Mouse (Mus musculus): ENCODE data around the gene Rfx2.

The Rfx2 gene

DNA sequence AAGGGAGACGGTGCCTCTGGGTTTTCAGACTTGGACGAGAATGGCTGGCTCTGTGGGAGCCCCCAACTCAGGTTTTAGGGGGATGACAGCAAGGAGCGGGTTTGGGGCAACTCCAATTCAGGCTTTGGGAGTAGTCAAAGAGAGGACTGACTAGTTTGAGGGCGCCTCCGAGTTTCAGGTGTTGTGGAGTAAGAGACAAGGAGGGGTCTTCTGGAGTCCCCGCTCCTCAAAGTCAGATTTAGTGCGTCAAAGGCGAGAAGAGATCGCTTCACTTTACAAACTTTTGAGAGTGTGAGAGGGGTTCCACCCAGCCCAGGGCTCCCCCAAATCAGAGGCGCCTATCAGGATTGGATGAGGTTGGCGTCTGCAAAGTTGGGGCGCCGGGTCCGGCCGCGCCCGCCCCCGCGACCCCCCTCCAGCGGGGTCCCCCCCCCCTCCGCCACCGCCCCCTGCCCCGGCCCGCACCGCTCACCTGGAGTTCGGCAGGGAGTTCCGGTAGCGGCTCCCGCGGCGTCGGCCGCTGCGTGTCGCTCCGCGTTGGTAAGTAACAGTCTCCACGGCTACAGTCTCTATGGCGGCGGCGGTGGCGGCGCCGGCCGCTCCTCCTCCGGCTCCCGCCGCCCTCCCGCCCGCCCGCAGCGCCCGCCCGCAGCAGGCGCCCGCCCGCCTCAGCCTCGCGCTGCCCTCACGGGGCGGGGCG, at the start of gene Rfx2:
TSS of gene Rfx2 (minus strand) at position 603 of the 700 bp plus-strand sequence.
- no peak for DNase-seq (ENCODE audit: low read depth in 1 of 2, low spot score in 2 of 2)

DNA sequence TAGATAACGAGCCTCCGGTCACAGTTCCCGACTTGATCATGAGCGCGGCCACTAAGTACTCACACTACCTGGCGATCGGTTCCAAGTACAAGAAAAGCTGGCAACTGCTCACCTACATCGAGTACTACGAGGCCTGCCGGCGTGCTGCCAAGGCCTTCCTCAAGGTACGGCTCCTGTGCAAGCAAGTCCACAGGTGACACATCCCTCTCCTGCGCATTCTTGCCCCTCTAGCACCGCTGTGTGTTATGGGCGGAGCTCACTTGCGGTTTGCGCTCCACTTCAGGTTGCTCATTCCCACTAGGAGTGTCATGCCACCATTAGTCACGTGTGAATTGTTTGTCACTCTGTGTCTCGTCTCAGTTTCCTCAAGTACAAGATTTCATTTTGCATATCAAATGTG, 46.6 kb upstream of the Rfx2 start:
- DNase-seq (ENCODE audit: low read depth in 1 of 2, low spot score in 2 of 2) = no peak

DNA sequence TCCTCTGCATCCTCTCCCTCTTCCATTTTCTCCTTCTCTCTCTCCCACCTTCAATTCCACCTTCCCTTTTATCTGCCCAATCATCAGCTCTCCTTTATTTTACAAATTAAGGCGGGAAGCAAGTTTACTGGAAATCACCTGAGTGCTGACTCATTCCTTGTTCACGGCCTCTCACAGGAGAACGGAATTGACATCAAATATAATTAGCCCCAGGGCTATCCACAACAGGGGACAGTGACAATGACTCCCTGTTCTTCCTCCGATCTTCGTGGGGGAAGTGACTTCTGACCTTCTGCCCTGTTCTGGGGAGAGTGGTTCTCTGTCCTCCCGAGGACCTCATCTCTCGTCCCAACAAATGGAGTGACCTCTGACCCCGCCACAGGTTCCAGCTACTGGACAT, 46.2 kb upstream of the Rfx2 start:
- DNase-seq (ENCODE audit: low read depth in 1 of 2, low spot score in 2 of 2) = no peak

DNA sequence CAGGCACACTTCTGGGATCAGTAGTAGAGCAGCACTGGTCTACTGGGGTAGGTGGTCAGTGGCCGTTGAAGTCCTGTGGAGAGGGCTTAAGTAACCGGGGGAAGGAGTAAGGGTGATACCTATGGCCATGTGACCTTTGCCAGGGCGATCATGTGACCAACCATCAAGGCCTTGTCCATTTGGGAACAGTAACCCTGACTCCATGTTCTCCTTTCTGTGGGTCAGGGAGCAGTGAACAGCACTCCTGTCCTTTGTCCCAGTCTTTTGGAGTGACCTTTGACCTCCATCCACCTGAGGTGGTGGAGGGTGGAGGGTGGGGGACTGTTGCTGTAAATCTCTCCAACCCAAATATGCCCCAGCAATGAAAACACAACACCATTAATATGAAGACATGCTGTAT, 45.7 kb upstream of the Rfx2 start:
- no peak for DNase-seq (ENCODE audit: low read depth in 1 of 2, low spot score in 2 of 2)

DNA sequence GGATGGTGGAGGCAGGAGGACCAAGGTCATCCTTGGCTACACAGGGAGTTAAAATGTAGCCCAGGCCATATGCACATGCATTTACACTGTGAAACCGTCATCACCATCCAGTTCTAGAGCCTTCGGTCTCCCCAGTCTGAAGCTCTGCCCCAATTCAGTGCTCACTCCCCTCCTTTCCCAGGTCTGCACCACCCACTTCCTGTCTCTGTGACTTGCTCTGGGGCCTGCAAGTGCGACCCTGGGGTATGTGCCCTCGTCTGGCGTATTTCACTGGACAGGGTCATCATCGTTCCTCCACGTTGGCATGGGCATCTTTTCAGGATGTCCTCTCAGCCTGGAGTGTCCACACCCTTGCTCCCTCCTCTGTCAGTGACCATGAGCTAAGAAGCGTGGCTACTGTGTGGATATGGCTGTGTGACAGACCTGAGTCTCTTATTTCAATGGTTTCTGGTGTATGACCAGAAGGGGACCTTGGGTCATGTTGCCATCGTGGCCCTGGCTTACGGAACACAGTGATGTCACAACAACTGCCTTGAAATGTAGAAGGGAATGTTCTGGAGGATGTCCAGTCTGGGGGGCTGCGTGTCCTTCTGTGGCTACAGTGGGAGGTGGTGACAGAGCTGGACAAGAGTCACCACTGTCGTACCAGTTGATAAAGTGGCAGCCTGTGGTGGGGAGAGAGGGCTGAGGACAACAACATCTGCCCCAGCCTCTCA, 44.3 kb upstream of the Rfx2 start, which contains the start of gene 1700061G19Rik:
TSS of gene 1700061G19Rik (plus strand) at position 542 of the 716 bp plus-strand sequence.
- no peak for DNase-seq (ENCODE audit: low read depth in 1 of 2, low spot score in 2 of 2)

DNA sequence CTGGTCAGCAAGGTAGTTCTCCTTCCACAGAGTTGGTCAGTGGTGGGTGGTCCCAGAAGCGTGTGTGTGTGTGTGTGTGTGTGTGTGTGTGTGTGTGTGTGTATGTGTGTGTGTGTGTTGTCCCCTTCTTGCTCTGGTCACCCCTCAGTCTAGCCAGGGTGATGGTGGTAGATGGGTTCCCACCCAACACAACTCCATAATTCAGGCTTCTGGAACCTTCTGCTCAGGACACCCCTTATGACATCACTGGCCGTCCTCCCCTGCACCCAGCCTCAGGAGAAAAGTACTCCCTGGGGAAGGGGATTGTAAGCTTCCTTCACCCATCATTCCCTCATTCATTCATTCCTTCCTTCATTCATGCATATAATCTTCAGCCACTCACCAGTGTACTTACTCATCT, 43.4 kb upstream of the Rfx2 start, which contains the start of gene Acsbg2:
TSS of gene Acsbg2 (minus strand) at position 211 of the 400 bp plus-strand sequence.
- DNase-seq (ENCODE audit: low read depth in 1 of 2, low spot score in 2 of 2) = no peak

DNA sequence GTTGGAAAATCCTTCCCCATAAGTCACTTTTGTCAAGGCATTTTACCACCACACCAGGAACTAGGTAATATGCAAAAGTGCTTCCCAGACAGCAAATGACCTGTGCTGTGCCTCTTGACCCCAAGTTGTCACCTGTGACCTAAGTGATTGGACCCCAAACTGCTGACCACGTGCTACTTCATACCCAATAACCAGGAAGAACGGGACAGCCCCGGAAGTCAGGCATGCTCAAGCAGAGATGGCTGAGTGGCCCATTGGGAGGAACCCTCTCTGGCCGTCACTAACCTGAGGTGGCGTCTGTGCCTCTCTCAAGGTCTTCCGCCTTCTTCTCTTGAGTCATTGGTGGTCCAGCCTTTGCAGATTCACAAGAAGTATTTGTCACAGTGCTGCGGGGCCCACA, 41.7 kb upstream of the Rfx2 start:
- no peak for DNase-seq (ENCODE audit: low read depth in 1 of 2, low spot score in 2 of 2)

DNA sequence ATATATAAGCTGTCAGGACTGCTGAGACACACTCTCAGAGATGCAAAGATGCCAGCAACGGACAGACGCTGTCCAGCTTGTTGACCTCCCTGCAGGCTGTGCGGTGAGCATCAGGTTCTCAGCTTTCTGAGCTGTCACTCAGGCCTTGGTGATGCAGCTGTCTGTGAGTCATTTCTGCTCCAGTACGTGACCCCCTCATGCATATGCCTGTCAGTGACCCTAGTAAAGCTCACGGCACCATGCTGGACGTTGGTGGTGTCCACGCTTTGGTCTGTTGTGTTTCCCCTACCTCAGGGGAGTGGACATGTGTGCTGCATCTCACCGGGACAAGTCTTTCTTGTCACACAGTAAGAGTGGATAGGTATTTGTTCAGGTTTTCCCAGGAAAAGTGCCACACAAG, 41.0 kb upstream of the Rfx2 start:
- no peak for DNase-seq (ENCODE audit: low read depth in 1 of 2, low spot score in 2 of 2)

DNA sequence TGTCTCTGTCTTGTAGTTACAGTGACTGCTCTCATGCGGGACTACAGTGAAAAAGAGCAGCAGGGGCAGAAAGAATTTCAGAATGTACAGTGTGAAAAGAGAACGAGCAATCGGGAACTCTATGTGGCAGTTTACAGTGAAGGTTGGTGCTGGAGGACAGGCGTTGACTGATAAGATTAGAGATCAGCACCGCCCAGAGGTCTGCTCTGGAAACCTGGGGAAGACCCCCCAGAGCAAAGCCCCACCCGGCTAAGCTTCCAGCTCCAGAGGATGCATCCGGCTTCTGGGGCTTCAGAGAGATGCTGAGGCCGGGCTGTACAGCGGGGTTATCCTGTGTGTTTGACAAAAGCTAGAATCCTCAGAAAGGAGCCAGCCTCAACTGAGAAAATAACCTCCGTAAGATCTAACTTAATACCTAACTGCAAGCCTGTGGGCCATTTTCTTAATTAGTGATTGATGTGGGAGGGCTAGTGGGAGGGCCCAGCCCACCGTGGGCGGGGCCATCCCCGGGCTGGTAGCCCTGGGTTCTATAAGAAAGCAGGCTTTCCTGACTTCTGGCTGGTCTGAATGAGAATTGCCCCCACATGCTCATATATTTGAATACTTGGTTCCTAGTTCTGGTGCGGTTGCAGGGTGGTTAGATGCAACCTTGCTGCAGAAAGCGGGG, 39.6 kb upstream of the Rfx2 start:
- no peak for DNase-seq (ENCODE audit: low read depth in 1 of 2, low spot score in 2 of 2)

DNA sequence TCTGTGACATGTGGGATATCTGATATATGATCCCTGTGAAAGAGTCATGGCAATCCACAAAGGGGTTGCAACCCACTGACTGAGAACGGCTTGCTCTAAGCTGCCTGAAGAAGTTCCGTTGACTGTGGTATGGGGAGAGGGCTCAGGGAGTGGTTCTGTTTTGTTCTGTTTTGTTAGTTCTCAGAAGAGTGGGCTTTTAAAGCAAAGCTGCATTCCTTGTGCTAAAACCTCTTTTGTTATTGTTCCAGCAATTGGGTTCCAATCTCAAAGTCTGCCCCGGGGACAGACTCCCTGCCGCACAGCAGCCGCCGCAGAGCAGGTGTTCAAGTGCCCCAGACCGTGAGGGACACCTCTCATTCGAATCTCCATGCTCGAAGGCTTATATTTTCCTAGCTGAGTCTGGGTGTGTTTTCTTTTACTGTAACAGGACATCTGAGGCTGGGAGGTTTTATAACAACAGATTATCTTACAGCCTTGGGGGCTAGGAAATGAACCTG, 38.7 kb upstream of the Rfx2 start:
- DNase-seq (ENCODE audit: low read depth in 1 of 2, low spot score in 2 of 2) = no peak

DNA sequence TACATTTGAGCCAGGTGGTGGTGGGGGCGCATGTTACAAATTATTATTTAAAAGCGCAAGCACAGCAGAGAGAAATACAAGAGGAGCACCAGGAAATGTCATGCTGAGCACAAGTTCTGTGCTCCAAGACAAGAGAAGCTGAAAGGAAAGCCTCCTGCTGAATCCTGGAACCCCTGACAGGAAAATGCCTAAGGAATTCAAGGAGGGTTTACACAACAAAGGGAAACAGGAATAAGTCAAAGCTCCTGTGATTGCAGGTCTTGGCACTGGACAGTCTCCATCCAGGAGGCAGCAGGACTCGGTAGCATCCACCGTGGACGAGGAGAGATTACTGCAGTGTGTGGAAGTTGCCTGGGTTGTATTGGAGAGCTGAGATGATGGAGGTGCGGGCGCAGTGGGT, 35.3 kb upstream of the Rfx2 start:
- no peak for DNase-seq (ENCODE audit: low read depth in 1 of 2, low spot score in 2 of 2)

DNA sequence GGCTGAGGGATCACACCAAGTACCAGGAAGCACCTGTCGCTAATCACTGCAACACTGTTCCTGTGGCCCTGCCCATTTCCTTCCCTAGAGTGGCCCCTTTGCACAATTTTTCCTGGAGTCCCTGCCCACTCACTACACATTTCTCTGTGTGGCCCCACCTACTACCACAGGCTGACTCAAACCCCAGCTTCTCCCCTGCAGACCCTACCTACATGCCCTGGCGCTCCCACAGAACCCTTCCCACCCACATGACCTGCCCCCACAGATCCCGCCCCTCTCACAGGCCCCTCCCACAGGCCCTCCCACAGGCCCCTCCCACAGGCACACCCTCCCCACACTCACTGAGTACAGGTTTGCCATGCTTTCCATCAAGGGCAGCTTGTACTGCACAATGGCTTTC, 30.4 kb upstream of the Rfx2 start:
- no peak for DNase-seq (ENCODE audit: low read depth in 1 of 2, low spot score in 2 of 2)

DNA sequence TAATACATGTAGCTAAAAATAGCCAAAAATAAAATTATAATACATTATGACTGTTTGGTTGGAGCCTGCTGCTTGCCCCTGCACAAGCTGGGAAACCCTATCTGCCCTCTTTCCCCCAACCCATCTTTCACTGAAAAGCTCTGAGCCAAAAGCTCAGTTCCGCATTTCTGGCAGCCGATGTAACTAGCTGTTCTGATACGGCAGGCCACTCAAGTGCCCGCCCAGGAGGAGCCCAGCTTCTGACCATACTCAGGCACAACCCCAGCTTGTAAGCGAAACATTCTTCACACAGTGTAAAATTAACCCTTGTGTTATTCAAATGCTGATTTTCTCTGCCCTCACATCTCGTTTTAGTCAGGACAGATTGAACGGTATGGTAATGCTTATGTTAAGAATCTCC, 28.1 kb upstream of the Rfx2 start:
- no peak for DNase-seq (ENCODE audit: low read depth in 1 of 2, low spot score in 2 of 2)

DNA sequence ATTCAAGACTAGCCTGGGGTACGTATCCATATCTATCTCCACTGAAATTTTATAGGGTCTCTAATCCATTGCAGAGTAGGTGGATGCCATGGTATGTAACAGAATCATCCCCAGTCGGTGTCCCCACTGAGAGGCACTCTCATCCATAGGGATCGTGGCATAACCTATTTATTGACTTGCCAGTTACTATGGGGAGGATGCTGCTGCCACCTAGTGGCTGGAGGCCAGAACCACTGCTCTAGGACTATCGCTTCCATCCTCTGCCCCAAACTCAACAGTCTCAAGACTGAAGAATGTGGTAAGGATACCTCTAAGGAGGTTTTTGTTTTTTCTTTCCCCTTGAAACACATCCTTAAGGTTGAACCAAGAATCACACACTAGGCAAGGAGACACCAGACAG, 27.4 kb upstream of the Rfx2 start:
- DNase-seq (ENCODE audit: low read depth in 1 of 2, low spot score in 2 of 2) = peak; percentile 14 to 48

DNA sequence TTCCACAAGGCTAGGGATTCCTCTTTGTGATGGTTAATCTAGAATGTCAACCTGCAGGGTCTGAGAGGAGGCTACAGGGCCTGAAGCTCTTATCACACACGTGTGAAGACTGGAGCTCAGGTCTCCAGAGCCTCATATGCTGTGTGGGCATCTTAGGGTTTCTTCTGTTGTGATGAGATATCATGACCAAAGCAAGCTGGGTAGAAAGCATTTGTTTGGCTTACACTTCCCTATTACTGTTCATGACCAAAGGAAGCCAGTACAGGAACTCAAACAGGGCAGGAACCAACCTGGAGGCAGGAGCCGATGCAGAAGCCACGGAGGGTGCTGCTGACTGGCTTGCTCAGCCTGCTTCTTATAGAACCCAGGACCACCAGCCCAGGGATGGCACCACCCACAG, 24.6 kb upstream of the Rfx2 start:
- no peak for DNase-seq (ENCODE audit: low read depth in 1 of 2, low spot score in 2 of 2)

DNA sequence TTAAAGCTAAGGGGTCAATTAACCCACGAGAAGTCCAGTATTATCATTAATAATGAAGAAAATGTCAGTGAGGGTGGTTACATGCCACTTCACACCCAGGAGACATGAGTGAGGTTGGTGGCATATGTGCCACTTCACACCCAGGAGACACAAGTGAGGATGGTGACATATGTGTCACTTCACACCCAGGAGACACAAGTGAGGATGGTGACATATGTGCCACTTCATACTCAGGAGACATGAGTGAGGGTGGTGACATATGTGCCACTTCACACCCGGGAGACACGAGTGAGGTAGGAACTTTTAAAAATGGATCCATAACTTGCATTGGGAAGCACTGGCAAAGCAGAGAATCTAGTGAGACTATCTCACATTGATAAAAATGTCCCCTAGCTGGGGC, 20.4 kb upstream of the Rfx2 start:
- no peak for DNase-seq (ENCODE audit: low read depth in 1 of 2, low spot score in 2 of 2)

DNA sequence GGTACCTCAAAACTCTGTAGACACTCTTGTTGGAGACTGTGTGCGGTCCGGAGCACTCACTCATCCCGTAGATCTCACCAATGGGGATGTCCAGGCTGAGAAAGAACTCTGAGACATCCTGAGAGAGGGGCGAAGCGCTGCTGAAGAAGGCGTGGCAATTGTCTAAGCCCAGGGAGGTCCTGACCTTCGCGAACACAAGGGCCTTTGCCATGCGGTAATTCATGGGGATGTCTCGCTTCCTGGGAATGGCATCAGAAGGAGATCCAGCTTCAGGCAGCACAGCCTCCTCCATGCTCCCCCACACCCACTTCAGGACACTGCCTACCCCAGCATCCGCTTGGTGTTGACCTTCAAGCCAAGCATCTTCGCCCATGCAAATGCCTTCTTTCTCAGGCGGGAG, 18.9 kb upstream of the Rfx2 start:
- DNase-seq (ENCODE audit: low read depth in 1 of 2, low spot score in 2 of 2) = no peak

DNA sequence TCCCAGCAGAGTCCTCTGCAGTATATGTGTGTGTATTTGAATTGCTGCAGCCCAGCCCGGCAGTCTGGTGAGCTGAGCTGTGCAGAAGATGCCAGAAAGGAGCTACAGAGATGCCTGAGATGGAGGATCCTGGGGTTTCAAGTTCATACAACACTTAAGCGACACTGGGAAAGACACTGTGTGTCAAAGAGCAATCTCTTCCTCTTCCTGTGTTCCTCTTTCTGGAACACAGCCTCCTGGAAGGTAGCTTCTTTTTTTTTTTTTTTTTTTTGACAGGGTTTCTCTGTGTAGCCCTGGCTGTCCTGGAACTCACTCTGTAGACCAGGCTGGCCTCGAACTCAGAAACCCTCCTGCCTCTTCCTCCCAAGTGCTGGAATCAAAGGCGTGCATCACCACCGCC, 18.0 kb upstream of the Rfx2 start:
- DNase-seq (ENCODE audit: low read depth in 1 of 2, low spot score in 2 of 2) = no peak

DNA sequence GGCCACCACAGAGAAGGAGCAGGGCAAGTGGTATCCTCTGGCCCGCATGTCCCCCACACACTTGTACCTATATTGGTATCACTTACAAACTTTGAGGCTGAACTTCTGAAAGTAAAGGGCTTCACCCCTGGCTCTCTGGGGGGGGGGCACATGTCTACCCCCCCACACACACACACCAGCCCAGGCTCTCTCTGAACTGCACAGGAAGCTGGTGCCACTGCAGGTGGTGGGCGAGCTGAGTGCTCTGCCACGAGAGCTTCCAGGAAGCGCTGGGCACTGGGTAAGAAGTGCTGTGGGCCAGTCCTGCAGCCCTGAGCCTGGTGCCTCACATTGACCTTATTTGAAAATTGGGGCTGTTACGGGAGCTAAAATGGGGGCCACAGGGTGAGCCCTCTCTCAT, 12.9 kb upstream of the Rfx2 start:
- DNase-seq (ENCODE audit: low read depth in 1 of 2, low spot score in 2 of 2) = no peak

DNA sequence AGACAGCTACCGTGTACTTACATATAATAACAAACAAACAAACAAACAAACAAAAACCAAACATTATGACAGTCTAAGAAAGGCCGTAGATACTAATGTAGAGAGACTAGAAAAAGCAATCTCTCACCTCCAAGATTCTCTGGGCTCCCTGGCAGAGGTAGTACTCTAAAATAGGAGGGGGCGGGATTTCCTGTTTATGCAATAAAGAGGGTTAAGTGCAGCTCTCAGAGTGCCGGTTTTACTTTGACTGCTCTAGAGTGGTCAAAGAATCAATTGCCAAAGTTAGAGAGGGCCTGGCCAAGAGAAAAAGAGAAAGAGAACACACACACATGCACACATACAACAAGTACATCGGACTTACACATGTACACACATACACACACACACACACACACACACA, 11.4 kb upstream of the Rfx2 start:
- no peak for DNase-seq (ENCODE audit: low read depth in 1 of 2, low spot score in 2 of 2)

DNA sequence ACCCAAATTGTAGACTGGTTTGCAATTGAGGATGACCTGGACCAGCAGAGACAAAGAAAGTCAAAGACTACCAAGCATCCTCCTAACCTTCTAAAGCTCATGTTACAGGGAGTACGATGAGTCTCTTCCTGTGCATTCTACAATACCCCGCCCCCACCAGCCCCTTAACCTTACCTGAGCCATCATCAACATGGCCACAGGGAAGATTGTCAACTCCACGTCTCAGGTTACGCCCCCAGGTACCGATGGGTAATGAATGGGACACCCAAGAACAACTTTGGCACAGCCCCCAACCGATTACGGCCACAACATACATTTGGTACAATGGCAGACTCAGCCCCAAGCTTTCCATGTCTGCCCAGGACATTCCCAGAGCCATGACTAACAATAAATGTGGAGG, 9.7 kb upstream of the Rfx2 start:
- DNase-seq (ENCODE audit: low read depth in 1 of 2, low spot score in 2 of 2) = no peak

DNA sequence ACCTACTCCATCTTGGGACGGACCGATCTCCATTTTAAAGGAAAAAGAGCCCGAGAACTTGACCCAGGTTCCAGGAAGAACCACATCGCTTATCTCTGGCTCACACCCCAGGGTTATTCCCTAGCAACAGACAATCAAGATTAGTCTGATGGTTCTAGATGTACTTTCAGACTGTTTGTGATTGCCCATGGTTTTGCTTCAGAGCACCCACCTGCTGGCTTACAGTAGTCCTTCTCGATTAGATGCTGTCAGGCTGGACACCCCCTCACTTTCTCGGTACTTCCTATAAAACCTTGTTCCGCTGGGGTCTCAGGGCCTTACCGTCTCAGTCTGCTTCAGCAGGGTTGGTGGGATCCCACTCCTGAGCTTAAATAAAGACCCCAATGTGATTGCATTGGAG, 5.5 kb upstream of the Rfx2 start:
- no peak for DNase-seq (ENCODE audit: low read depth in 1 of 2, low spot score in 2 of 2)

Measured in monocyte, adult 2 months (primary cell).